9 mouse cellular contexts compared by ENCODE assay signal in the genomic region with DNA sequence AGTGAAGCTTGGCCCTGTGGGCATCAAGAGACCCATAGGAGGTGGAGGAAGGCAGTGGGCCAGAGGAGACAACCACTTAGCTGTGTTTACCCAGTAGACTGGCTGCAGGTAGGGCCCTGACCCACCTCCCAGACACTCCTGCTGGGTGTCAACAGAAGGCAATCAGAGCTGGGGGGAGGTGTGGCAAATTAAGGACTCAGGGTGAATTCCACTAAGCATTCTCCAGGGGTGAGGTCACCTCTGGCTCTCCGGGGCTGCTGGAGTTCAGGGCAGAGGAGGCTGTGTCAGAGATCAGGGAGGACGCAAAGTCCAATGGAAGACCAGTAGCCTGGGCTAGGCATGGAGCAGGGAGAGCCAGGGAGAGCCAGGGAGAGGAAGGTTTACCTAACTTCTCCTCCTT. TPM values are rescaled to one million over a fixed set of nuclear protein-coding genes. Genes with fewer than 3 reads are reported as not detected.
DNase-seq lines count a peak whose midpoint lies in the region; ATAC-seq lines count a peak whose summit lies in the region.
"Had no signal": no experiment of that assay in that cellular context is flagged by ENCODE, and none has a peak within 500 bp of the region (broad histone marks: within the 10 kb centered on the region; RNA-seq: fewer than 3 reads in every experiment).

No protein-coding gene starts in this region.

- H3K4me2 ChIP-seq in intestine, embryonic 15.5 days (replicated peaks) = no peak overlapping the region
- H3K4me2 ChIP-seq in liver, embryonic 15.5 days = no peak overlapping the region
- H3K4me2 ChIP-seq: embryonic facial prominence, embryonic 15.5 days had no signal

- no peaks in the 10 kb centered on the region for H3K9me3 ChIP-seq in intestine, embryonic 15.5 days
- no peaks in the 10 kb centered on the region for H3K9me3 ChIP-seq in liver, embryonic 15.5 days (replicated peaks)
- H3K9me3 ChIP-seq: embryonic facial prominence, embryonic 15.5 days had no signal

- peak; percentile 79 for DNase-seq in 3T3-L1 (ENCODE audit: low read depth, low spot score)
- no peak for DNase-seq in ovary, postnatal 10 days (ENCODE audit: low spot score)
- DNase-seq in ovary, postnatal 14 days (ENCODE audit: low spot score) = no peak
- DNase-seq in ovary, adult 18-20 months (ENCODE audit: low spot score) = no peak
- no peak for DNase-seq in thymus, postnatal 4 days

- H3K36me3 ChIP-seq in intestine, embryonic 15.5 days = peaks cover 17% of the 10 kb centered on the region
- H3K36me3 ChIP-seq in liver, embryonic 15.5 days (replicated peaks) = peaks cover 24% of the 10 kb centered on the region

- no peaks in the 10 kb centered on the region for H3K27me3 ChIP-seq in intestine, embryonic 15.5 days (replicated peaks)
- peaks cover 5% of the 10 kb centered on the region for H3K27me3 ChIP-seq in liver, embryonic 15.5 days
- H3K27me3 ChIP-seq: embryonic facial prominence, embryonic 15.5 days had no signal

- H3K9ac ChIP-seq in intestine, embryonic 15.5 days = no peak overlapping the region
- H3K9ac ChIP-seq in liver, embryonic 15.5 days = no peak overlapping the region
- H3K9ac ChIP-seq: embryonic facial prominence, embryonic 15.5 days had no signal

- WGBS in intestine, embryonic 15.5 days = 33% methylated on average over 2 of the region's 2 CpGs
- 30% methylated on average over 2 of the region's 2 CpGs for WGBS in liver, embryonic 15.5 days (ENCODE audit: insufficient replicate concordance)

- peaks cover 40% of the 10 kb centered on the region for H3K4me1 ChIP-seq in brown adipose tissue, adult 24 weeks (ENCODE audit: control insufficient read depth, insufficient read depth, insufficient read length, low read length)
- H3K4me1 ChIP-seq in intestine, embryonic 15.5 days (replicated peaks) = peaks cover 12% of the 10 kb centered on the region
- peaks cover 33% of the 10 kb centered on the region for H3K4me1 ChIP-seq in liver, embryonic 15.5 days (replicated peaks)

- ATAC-seq in intestine, embryonic 15.5 days = peak; percentile 73
- peak; percentile 65 for ATAC-seq in liver, embryonic 15.5 days (ENCODE audit: insufficient read depth)

- peak overlapping the region; percentile 87 for H3K27ac ChIP-seq in brown adipose tissue, adult 24 weeks (replicated peaks; ENCODE audit: low read depth, low read length)
- no peak overlapping the region for H3K27ac ChIP-seq in intestine, embryonic 15.5 days
- 0 out of 2 replicates have a peak overlapping the region, but pooled peaks have one; percentile 41 for H3K27ac ChIP-seq in liver, embryonic 15.5 days (replicated peaks)
- H3K27ac ChIP-seq: embryonic facial prominence, embryonic 15.5 days had no signal

- H3K4me3 ChIP-seq in brown adipose tissue, adult 24 weeks (ENCODE audit: insufficient read depth, low read depth, low read length) = no peak overlapping the region
- H3K4me3 ChIP-seq in intestine, embryonic 15.5 days (replicated peaks) = no peak overlapping the region
- no peak overlapping the region for H3K4me3 ChIP-seq in liver, embryonic 15.5 days (replicated peaks)
- H3K4me3 ChIP-seq: embryonic facial prominence, embryonic 15.5 days had no signal

RNA-seq across cellular contexts. Expression of a gene that starts 17.7 kb away (rescaled TPM):
- polyA plus RNA-seq in brown adipose tissue, adult 24 weeks (2012; ENCODE audit: insufficient read depth, insufficient read length, missing spikeins) = 696 and 736 TPM in 2 replicates
- polyA plus RNA-seq in intestine, embryonic 15.5 days (2015; fragmentation: Nextera tagmentation; extraction: Ambion mirVana) = 314 and 350 TPM in 2 replicates
- polyA plus RNA-seq in liver, embryonic 15.5 days (2015; fragmentation: Nextera tagmentation; extraction: Ambion mirVana) = 185 and 208 TPM in 2 replicates

RNA-seq across cellular contexts. Expression of a gene that starts 45.5 kb away (rescaled TPM):
- 0.67 and 0.79 TPM in 2 replicates for polyA plus RNA-seq in brown adipose tissue, adult 24 weeks (2012; ENCODE audit: insufficient read depth, insufficient read length, missing spikeins)
- 2.5 and 2.6 TPM in 2 replicates for polyA plus RNA-seq in intestine, embryonic 15.5 days (2015; fragmentation: Nextera tagmentation; extraction: Ambion mirVana)
- 1.1 and 1.4 TPM in 2 replicates for polyA plus RNA-seq in liver, embryonic 15.5 days (2015; fragmentation: Nextera tagmentation; extraction: Ambion mirVana)

RNA-seq across cellular contexts. Expression of a gene that starts 59.5 kb away (rescaled TPM):
- polyA plus RNA-seq in brown adipose tissue, adult 24 weeks (2012; ENCODE audit: insufficient read depth, insufficient read length, missing spikeins) = 57.6 and 63.5 TPM in 2 replicates
- polyA plus RNA-seq in intestine, embryonic 15.5 days (2015; fragmentation: Nextera tagmentation; extraction: Ambion mirVana) = 187 and 189 TPM in 2 replicates
- 139 and 142 TPM in 2 replicates for polyA plus RNA-seq in liver, embryonic 15.5 days (2015; fragmentation: Nextera tagmentation; extraction: Ambion mirVana)
